Mouse (Mus musculus) limb, embryonic 12.5 days (tissue): Measurements from ENCODE around the gene Per3. TPM values are rescaled to one million over a fixed set of nuclear protein-coding genes. Genes with fewer than 3 reads are reported as not detected.

Experiments
- ATAC-seq: fragments of 200-750 bp; cut with Nextera tagmentation; 2 replicates; pipeline ENCODE4 v1.8.0; 2017; ENCODE audit warnings: low read depth, moderate TSS enrichment; ENCODE audit not compliant: insufficient number of reproducible peaks, insufficient read depth, low FRiP score, low TSS enrichment
- H3K27ac ChIP-seq: fragments of 300-500 bp; sonication (generic); 2 replicates; pipeline ENCODE4 v1.5.1; 2016; ENCODE audit warnings: mild to moderate bottlenecking, moderate library complexity
- H3K27me3 ChIP-seq: fragments of 300-500 bp; sonication (generic); 2 replicates; pipeline ENCODE4 v1.6.1; 2016; ENCODE audit warnings: mild to moderate bottlenecking, moderate library complexity
- H3K36me3 ChIP-seq: fragments of 300-500 bp; sonication (generic); 2 replicates; pipeline ENCODE4 v1.6.1; 2016; ENCODE audit warnings: mild to moderate bottlenecking, moderate library complexity
- H3K4me1 ChIP-seq: fragments of 300-500 bp; sonication (generic); replicated peaks from 2 replicates; pipeline ENCODE4 v1.6.1; 2016
- H3K4me2 ChIP-seq: fragments of 300-500 bp; sonication (generic); 2 replicates; pipeline ENCODE4 v1.6.1; 2016; ENCODE audit warnings: mild to moderate bottlenecking, moderate library complexity
- H3K4me3 ChIP-seq: fragments of 300-500 bp; sonication (generic); replicated peaks from 2 replicates; pipeline ENCODE4 v1.5.1; 2016; ENCODE audit warnings: mild to moderate bottlenecking
- H3K9ac ChIP-seq: fragments of 300-500 bp; sonication (generic); replicated peaks from 2 replicates; pipeline ENCODE4 v1.6.1; 2016; ENCODE audit warnings: mild to moderate bottlenecking, moderate library complexity
- H3K9me3 ChIP-seq: fragments of 300-500 bp; sonication (generic); 2 replicates; pipeline ENCODE4 v1.6.1; 2016; ENCODE audit warnings: mild to moderate bottlenecking, moderate library complexity
- WGBS: fragments of 180-500 bp; shearing (Covaris S2); methylation state at CpG from one replicate; pipeline ENCODE4 v1.1.7; 2016; 5-methylcytosine and 5-hydroxymethylcytosine counted together
- polyA plus RNA-seq: library from polyadenylated mRNA; unstranded; fragments of >200 nt; fragmentation: Nextera tagmentation; extraction: Ambion mirVana; gene quantifications from 2 replicates; pipeline ENCODE4 v1.2.1, GENCODE M21; 2016

Per3 gene
- polyA plus RNA-seq, 1 experiment from 2014 or later: 8.0 TPM

- Histone ChIP-seq H3K27me3 (no peaks in the 10 kb centered on the region), H3K9ac (no peak overlapping the region), H3K9me3 (0 out of 2 replicates have a peak, but pooled peaks cover 4% of the 10 kb centered on the region), H3K4me1 (peaks cover 10% of the 10 kb centered on the region), H3K4me2 (no peak overlapping the region), H3K36me3 (peaks cover 18% of the 10 kb centered on the region), H3K27ac (no peak overlapping the region), H3K4me3 (no peak overlapping the region)
- ATAC-seq: no peak
- 96% methylated on average over 4 of the region's 4 CpGs for WGBS
Measured at GRCm38 (mm10) chr4:151059566-151059965, 15.1 kb upstream of the Per3 start.

GRCm38 (mm10) chr4:151058634-151059033 is 14.2 kb upstream of the Per3 start:
- Histone ChIP-seq H3K4me2 (peak overlapping the region; percentile 74), H3K4me3 (peak overlapping the region; percentile 95), H3K27me3 (no peaks in the 10 kb centered on the region), H3K9me3 (0 out of 2 replicates have a peak, but pooled peaks cover 4% of the 10 kb centered on the region), H3K27ac (peak overlapping the region; percentile 80; the same call in 1 of the 2 replicates), H3K36me3 (peaks cover 27% of the 10 kb centered on the region), H3K4me1 (peaks cover 10% of the 10 kb centered on the region), H3K9ac (no peak overlapping the region)
- ATAC-seq: no peak
- 80% methylated on average over 4 of the region's 4 CpGs for WGBS

- WGBS: under 1% methylated on average over 112 of the region's 114 CpGs
- peak; percentile 99 for ATAC-seq
- Histone ChIP-seq H3K36me3 (peaks cover 34% of the 10 kb centered on the region), H3K4me2 (peak within 1 kb of the TSS; percentile 74), H3K4me3 (peak within 1 kb of the TSS; percentile 95), H3K9me3 (0 out of 2 replicates have a peak, but pooled peaks cover 4% of the 10 kb centered on the region), H3K27me3 (no peaks in the 10 kb centered on the region), H3K9ac (peak within 1 kb of the TSS; percentile 89), H3K4me1 (peaks cover 10% of the 10 kb centered on the region), H3K27ac (peak within 1 kb of the TSS; percentile 93)
Measured at GRCm38 (mm10) chr4:151057347-151058321, 13.2 kb upstream of the Per3 start, which contains the start of gene Vamp3. Gene Vamp3, minus strand, starts transcription at chr4:151057963.

- Histone ChIP-seq H3K27ac (no peak overlapping the region), H3K4me2 (no peak overlapping the region), H3K9me3 (no peaks in the 10 kb centered on the region), H3K4me1 (no peaks in the 10 kb centered on the region), H3K9ac (no peak overlapping the region), H3K4me3 (no peak overlapping the region), H3K27me3 (no peaks in the 10 kb centered on the region), H3K36me3 (peaks cover 83% of the 10 kb centered on the region)
- WGBS: 75% methylated on average over 1 of the region's 1 CpGs
- ATAC-seq: no peak
Measured at GRCm38 (mm10) chr4:151051162-151051561, 6.7 kb upstream of the Per3 start.

- no peaks in the 10 kb centered on the region for H3K9me3 ChIP-seq
- H3K36me3 ChIP-seq: peaks cover 48% of the 10 kb centered on the region
- no peak overlapping the region for H3K4me3 ChIP-seq
- H3K4me2 ChIP-seq: no peak overlapping the region
- H3K4me1 ChIP-seq: peaks cover 14% of the 10 kb centered on the region
- H3K9ac ChIP-seq: no peak overlapping the region
- H3K27ac ChIP-seq: no peak overlapping the region
- ATAC-seq: no peak
- 92% methylated on average over 3 of the region's 3 CpGs for WGBS
- H3K27me3 ChIP-seq: no peaks in the 10 kb centered on the region
Measured at GRCm38 (mm10) chr4:151046524-151046923, 2.1 kb upstream of the Per3 start.

- H3K27ac ChIP-seq: 0 out of 2 replicates have a peak overlapping the region, but pooled peaks have one; percentile 12
- H3K9ac ChIP-seq: peak overlapping the region; percentile 37; the same call in 1 of the 2 replicates
- ATAC-seq: no peak
- 4% methylated on average over 21 of the region's 21 CpGs for WGBS
- peaks cover 36% of the 10 kb centered on the region for H3K36me3 ChIP-seq
- no peaks in the 10 kb centered on the region for H3K9me3 ChIP-seq
- peak overlapping the region; percentile 99 for H3K4me2 ChIP-seq
- peak overlapping the region; percentile 63 for H3K4me3 ChIP-seq
- H3K27me3 ChIP-seq: no peaks in the 10 kb centered on the region
- H3K4me1 ChIP-seq: peaks cover 14% of the 10 kb centered on the region
Measured at GRCm38 (mm10) chr4:151044944-151045570, 592 bp upstream of the Per3 start.

- no peak for ATAC-seq
- peak overlapping the region; percentile 63 for H3K4me3 ChIP-seq
- H3K9ac ChIP-seq: peak overlapping the region; percentile 69; the same call in 1 of the 2 replicates
- 48% methylated on average over 5 of the region's 5 CpGs for whole genome bisulfite sequencing
- no peaks in the 10 kb centered on the region for H3K9me3 ChIP-seq
- H3K27ac ChIP-seq: no peak overlapping the region
- peak overlapping the region; percentile 99 for H3K4me2 ChIP-seq
- H3K27me3 ChIP-seq: no peaks in the 10 kb centered on the region
- H3K4me1 ChIP-seq: peaks cover 14% of the 10 kb centered on the region
- H3K36me3 ChIP-seq: peaks cover 18% of the 10 kb centered on the region
Measured at GRCm38 (mm10) chr4:151043281-151043680, 1.2 kb downstream of the Per3 start.

- no peaks in the 10 kb centered on the region for H3K9me3 ChIP-seq
- peaks cover 2% of the 10 kb centered on the region for H3K36me3 ChIP-seq
- no peaks in the 10 kb centered on the region for H3K27me3 ChIP-seq
- H3K27ac ChIP-seq: no peak overlapping the region
- no peak overlapping the region for H3K4me2 ChIP-seq
- H3K4me1 ChIP-seq: peaks cover 14% of the 10 kb centered on the region
- no peak for ATAC-seq
- 77% methylated on average over 5 of the region's 5 CpGs for WGBS
- H3K9ac ChIP-seq: no peak overlapping the region; the same call in 1 of the 2 replicates
- no peak overlapping the region for H3K4me3 ChIP-seq
Measured at GRCm38 (mm10) chr4:151041506-151041905, 3.0 kb downstream of the Per3 start.

GRCm38 (mm10) chr4:151037800-151038199 is 6.7 kb downstream of the Per3 start:
- Histone ChIP-seq H3K9ac (no peak overlapping the region), H3K4me3 (no peak overlapping the region), H3K9me3 (no peaks in the 10 kb centered on the region), H3K27ac (no peak overlapping the region), H3K36me3 (peaks cover 3% of the 10 kb centered on the region; the same call in 1 of the 2 replicates), H3K4me1 (0 out of 2 replicates have a peak, but pooled peaks cover 3% of the 10 kb centered on the region), H3K27me3 (no peaks in the 10 kb centered on the region), H3K4me2 (no peak overlapping the region)
- ATAC-seq: no peak
- WGBS: 92% methylated on average over 11 of the region's 11 CpGs

- ATAC-seq: no peak
- Histone ChIP-seq H3K9ac (no peak overlapping the region), H3K4me2 (no peak overlapping the region), H3K4me3 (no peak overlapping the region), H3K9me3 (no peaks in the 10 kb centered on the region), H3K27me3 (no peaks in the 10 kb centered on the region), H3K27ac (no peak overlapping the region), H3K36me3 (peaks cover 3% of the 10 kb centered on the region; the same call in 1 of the 2 replicates), H3K4me1 (0 out of 2 replicates have a peak, but pooled peaks cover under 1% of the 10 kb centered on the region)
- 86% methylated on average over 7 of the region's 7 CpGs for WGBS
Measured at GRCm38 (mm10) chr4:151036521-151036920, 7.9 kb downstream of the Per3 start.

GRCm38 (mm10) chr4:151027001-151027400 is 17.5 kb downstream of the Per3 start:
- H3K4me1 ChIP-seq: no peaks in the 10 kb centered on the region
- no peak overlapping the region for H3K27ac ChIP-seq
- no peaks in the 10 kb centered on the region for H3K9me3 ChIP-seq
- H3K36me3 ChIP-seq: peaks cover 21% of the 10 kb centered on the region
- no peak overlapping the region for H3K4me3 ChIP-seq
- H3K27me3 ChIP-seq: no peaks in the 10 kb centered on the region
- H3K4me2 ChIP-seq: no peak overlapping the region
- WGBS: 47% methylated on average over 6 of the region's 6 CpGs
- H3K9ac ChIP-seq: no peak overlapping the region
- ATAC-seq: no peak
